Mouse (Mus musculus) C2C12 (cell line): ENCODE results near the gene Npas1.

Experiments
- CTCF ChIP-seq: IDR thresholded peaks from one replicate; pipeline ENCODE4 v1.5.1; 2011; ENCODE audit not compliant: control insufficient read depth, insufficient read depth, insufficient read length
- MAX ChIP-seq: IDR thresholded peaks from one replicate; pipeline ENCODE4 v1.6.1; 2011; ENCODE audit warnings: mild to moderate bottlenecking, control low read depth

GRCm38 (mm10) chr7:16475321-16475720 lies 2.2 kb downstream of the Npas1 start:
- TF ChIP-seq CTCF (no peak), MAX (no peak)
